Mouse (Mus musculus) hindbrain, postnatal 0 days (tissue): ENCODE data around the gene Sgpp1. TPM values are rescaled to one million over a fixed set of nuclear protein-coding genes. Genes with fewer than 3 reads are reported as not detected.
A peak's percentile ranks its signal among the peaks of the same experiment; 100 is the strongest.

Source experiments
- ATAC-seq: fragments of 200-750 bp; cut with Nextera tagmentation; 2 replicates; pipeline ENCODE4 v1.8.0; 2017; ENCODE audit warnings: mild to moderate bottlenecking, moderate TSS enrichment, moderate library complexity
- DNase-seq: peaks from one replicate; pipeline ENCODE4 v3.0.0-alpha.2; 2015; ENCODE audit warnings: low spot score
- H3K27ac ChIP-seq: fragments of 300-500 bp; sonication (generic); 2 replicates; pipeline ENCODE4 v1.5.1; 2014; ENCODE audit warnings: mild to moderate bottlenecking
- H3K27me3 ChIP-seq: fragments of 300-500 bp; sonication (generic); 2 replicates; pipeline ENCODE4 v1.6.1; 2014; ENCODE audit warnings: low read length, mixed read lengths; ENCODE audit not compliant: insufficient read depth
- H3K36me3 ChIP-seq: fragments of 300-500 bp; sonication (generic); 2 replicates; pipeline ENCODE4 v1.6.1; 2014; ENCODE audit warnings: low read length, mixed read lengths; ENCODE audit not compliant: insufficient read depth
- H3K4me1 ChIP-seq: fragments of 300-500 bp; sonication (generic); 2 replicates; pipeline ENCODE4 v1.6.1; 2014; ENCODE audit warnings: antibody characterized with exemption, low read length, mixed read lengths; ENCODE audit not compliant: insufficient read depth
- H3K4me2 ChIP-seq: fragments of 300-500 bp; sonication (generic); 2 replicates; pipeline ENCODE4 v1.6.1; 2014; ENCODE audit warnings: low read depth, mild to moderate bottlenecking, low read length, moderate library complexity, mixed read lengths
- H3K4me3 ChIP-seq: fragments of 300-500 bp; sonication (generic); 2 replicates; pipeline ENCODE4 v1.5.1; 2014; ENCODE audit warnings: low read length
- H3K9ac ChIP-seq: fragments of 300-500 bp; sonication (generic); replicated peaks from 2 replicates; pipeline ENCODE4 v1.6.1; 2014; ENCODE audit warnings: mild to moderate bottlenecking, low read length, moderate library complexity, mixed read lengths
- H3K9me3 ChIP-seq: fragments of 300-500 bp; sonication (generic); 2 replicates; pipeline ENCODE4 v1.6.1; 2016; ENCODE audit warnings: low read length, mixed read lengths
- CTCF ChIP-seq: IDR thresholded peaks from 2 replicates; pipeline ENCODE4 v1.5.1; 2016; ENCODE audit warnings: antibody characterized with exemption, control low read depth, low read depth
- WGBS: fragments of 180-500 bp; shearing (Covaris S2); extraction: QIAGEN DNeasy Blood & Tissue Kit; methylation state at CpG from one replicate; pipeline ENCODE4 v1.1.7; 2014; 5-methylcytosine and 5-hydroxymethylcytosine counted together
- polyA plus RNA-seq: library from polyadenylated mRNA; unstranded; fragments of >200 nt; fragmentation: Nextera tagmentation; extraction: Ambion mirVana; gene quantifications from 2 replicates; pipeline ENCODE4 v1.2.1, GENCODE M21; 2015
- total RNA-seq: library from RNA; depleted of rRNA; stranded (reverse); fragments of >200 nt; gene quantifications from 2 replicates; pipeline ENCODE4 v1.2.3, GENCODE M21; 2014

Gene Sgpp1
- total and polyA plus RNA-seq, 2 experiments from 2014 or later: 15.7 to 38.5 TPM

- no peak for ATAC-seq
- Histone ChIP-seq H3K9ac (no peak overlapping the region), H3K36me3 (no peaks in the 10 kb centered on the region), H3K9me3 (no peaks in the 10 kb centered on the region), H3K4me3 (no peak overlapping the region), H3K4me2 (no peak overlapping the region), H3K27me3 (no peaks in the 10 kb centered on the region), H3K4me1 (no peaks in the 10 kb centered on the region), H3K27ac (no peak overlapping the region)
- 74% methylated on average over 14 of the region's 14 CpGs for WGBS
- no peak for TF ChIP-seq CTCF
- DNase-seq: no peak
Observed at GRCm38 (mm10) chr12:75745697-75746290, 10.3 kb upstream of the Sgpp1 start.

GRCm38 (mm10) chr12:75742101-75742500, 6.6 kb upstream of the Sgpp1 start:
- H3K4me3 ChIP-seq: no peak overlapping the region
- no peaks in the 10 kb centered on the region for H3K9me3 ChIP-seq
- DNase-seq: no peak
- no peak overlapping the region for H3K9ac ChIP-seq
- H3K4me2 ChIP-seq: no peak overlapping the region
- no peak for ATAC-seq
- no peak for TF ChIP-seq CTCF
- H3K27ac ChIP-seq: no peak overlapping the region
- WGBS: 82% methylated on average over 5 of the region's 5 CpGs
- H3K27me3 ChIP-seq: no peaks in the 10 kb centered on the region
- no peaks in the 10 kb centered on the region for H3K4me1 ChIP-seq
- H3K36me3 ChIP-seq: no peaks in the 10 kb centered on the region

- no peak for ATAC-seq
- 74% methylated on average over 2 of the region's 2 CpGs for WGBS
Observed at GRCm38 (mm10) chr12:75741273-75741672, 5.7 kb upstream of the Sgpp1 start.

GRCm38 (mm10) chr12:75740451-75740850, 4.9 kb upstream of the Sgpp1 start:
- WGBS: 79% methylated on average over 1 of the region's 1 CpGs
- Histone ChIP-seq H3K36me3 (no peaks in the 10 kb centered on the region), H3K4me1 (no peaks in the 10 kb centered on the region), H3K4me2 (no peak overlapping the region), H3K4me3 (no peak overlapping the region), H3K27ac (no peak overlapping the region), H3K9me3 (no peaks in the 10 kb centered on the region), H3K9ac (no peak overlapping the region), H3K27me3 (no peaks in the 10 kb centered on the region)
- ATAC-seq (no peak), DNase-seq (no peak)
- no peak for TF ChIP-seq CTCF

More at GRCm38 (mm10) chr12:75741273-75741672, 5.7 kb upstream of the Sgpp1 start:
- Histone ChIP-seq H3K27me3 (no peaks in the 10 kb centered on the region), H3K36me3 (no peaks in the 10 kb centered on the region), H3K9me3 (no peaks in the 10 kb centered on the region), H3K4me2 (no peak overlapping the region), H3K9ac (no peak overlapping the region), H3K4me1 (no peaks in the 10 kb centered on the region), H3K4me3 (no peak overlapping the region), H3K27ac (no peak overlapping the region)
- TF ChIP-seq CTCF: no peak
- no peak for DNase-seq

GRCm38 (mm10) chr12:75739611-75740010, 4.1 kb upstream of the Sgpp1 start:
- H3K27ac ChIP-seq: no peak overlapping the region
- H3K9me3 ChIP-seq: no peaks in the 10 kb centered on the region
- H3K27me3 ChIP-seq: no peaks in the 10 kb centered on the region
- TF ChIP-seq CTCF: no peak
- no peak overlapping the region for H3K4me3 ChIP-seq
- no peaks in the 10 kb centered on the region for H3K4me1 ChIP-seq
- ATAC-seq: no peak
- H3K9ac ChIP-seq: no peak overlapping the region
- no peak overlapping the region for H3K4me2 ChIP-seq
- DNase-seq: no peak
- 57% methylated on average over 2 of the region's 2 CpGs for WGBS
- no peaks in the 10 kb centered on the region for H3K36me3 ChIP-seq

- H3K4me3 ChIP-seq: peak overlapping the region; percentile 89
- no peak for ATAC-seq
- H3K27me3 ChIP-seq: no peaks in the 10 kb centered on the region
- no peaks in the 10 kb centered on the region for H3K9me3 ChIP-seq
- peaks cover 8% of the 10 kb centered on the region; the same call in 1 of the 2 replicates for H3K4me1 ChIP-seq
- no peak overlapping the region for H3K27ac ChIP-seq
- H3K4me2 ChIP-seq: peak overlapping the region; percentile 99; the same call in 1 of the 2 replicates
- 76% methylated on average over 4 of the region's 4 CpGs for whole genome bisulfite sequencing
- H3K36me3 ChIP-seq: no peaks in the 10 kb centered on the region
- DNase-seq: no peak
- TF ChIP-seq CTCF: no peak
- H3K9ac ChIP-seq: no peak overlapping the region
Observed at GRCm38 (mm10) chr12:75736296-75736695, 767 bp upstream of the Sgpp1 start.

GRCm38 (mm10) chr12:75734891-75735245, 661 bp downstream of the Sgpp1 start:
- ATAC-seq (no peak; the same call in none of the 2 replicates), DNase-seq (no peak)
- H3K9me3 ChIP-seq: no peaks in the 10 kb centered on the region
- peak overlapping the region; percentile 85 for H3K27ac ChIP-seq
- peak overlapping the region; percentile 89 for H3K4me3 ChIP-seq
- H3K4me2 ChIP-seq: peak overlapping the region; percentile 99
- H3K27me3 ChIP-seq: no peaks in the 10 kb centered on the region
- H3K9ac ChIP-seq: peak overlapping the region; percentile 89
- TF ChIP-seq CTCF: no peak
- H3K36me3 ChIP-seq: no peaks in the 10 kb centered on the region
- WGBS: under 1% methylated on average over 17 of the region's 17 CpGs
- peaks cover 8% of the 10 kb centered on the region; the same call in 1 of the 2 replicates for H3K4me1 ChIP-seq
